Mouse (Mus musculus) MEL (cell line): ENCODE measurements around the gene Tiam1.

Source experiments
- CTCF ChIP-seq, 3 experiments: IDR thresholded peaks in 2 of 3; conservative IDR thresholded peaks in 1 of 3; 2 replicates each; pipeline ENCODE4 v1.5.1; 2011 to 2012; ENCODE audit warnings: low read length in 3 of 3, low read depth in 2 of 3, mild to moderate bottlenecking in 2 of 3, improper control_type of control experiment in 1 of 3, inconsistent platforms in 1 of 3, mixed read lengths in 1 of 3, moderate library complexity in 1 of 3; ENCODE audit not compliant: control insufficient read depth in 1 of 3, insufficient read depth in 1 of 3, poor library complexity in 1 of 3, severe bottlenecking in 1 of 3
- HCFC1 ChIP-seq: IDR thresholded peaks from 2 replicates; pipeline ENCODE4 v1.6.1; 2012; ENCODE audit warnings: low read depth, mild to moderate bottlenecking, inconsistent platforms, low read length, improper control_type of control experiment, moderate library complexity
- POLR2A ChIP-seq, 2 experiments: IDR thresholded peaks; 2 replicates each; pipeline ENCODE4 v1.6.1; 2011 to 2012; ENCODE audit warnings: low read length in 2 of 2, mild to moderate bottlenecking in 2 of 2, control low read depth in 1 of 2, improper control_type of control experiment in 1 of 2, low read depth in 1 of 2, moderate library complexity in 1 of 2; ENCODE audit not compliant: control insufficient read depth in 1 of 2, insufficient read depth in 1 of 2, poor library complexity in 1 of 2
- USF2 ChIP-seq, 2 experiments: IDR thresholded peaks; 2 replicates each; pipeline ENCODE4 v1.6.1; 2011 to 2012; ENCODE audit warnings: improper control_type of control experiment in 2 of 2, low read length in 2 of 2, borderline replicate concordance in 1 of 2, inconsistent platforms in 1 of 2, low read depth in 1 of 2, mild to moderate bottlenecking in 1 of 2; ENCODE audit not compliant: insufficient read depth in 1 of 2
- ZNF384 ChIP-seq: IDR thresholded peaks from 2 replicates; pipeline ENCODE4 v1.6.1; 2012; ENCODE audit warnings: low read depth, mild to moderate bottlenecking, inconsistent platforms, low read length, improper control_type of control experiment

- no peak for TF ChIP-seq ZNF384
- TF ChIP-seq HCFC1: no peak
- TF ChIP-seq POLR2A (IDR thresholded peaks at IDR 0.05; ENCODE audit: control insufficient read depth in 1 of 2, insufficient read depth in 1 of 2, low read depth in 1 of 2, low read length in 2 of 2, poor library complexity in 1 of 2): no peak
- TF ChIP-seq USF2 (IDR thresholded peaks at IDR 0.05; ENCODE audit: borderline replicate concordance in 1 of 2, insufficient read depth in 1 of 2, low read depth in 1 of 2, low read length in 2 of 2): no peak
- peak; percentile 66 to 87 (median 76) for TF ChIP-seq CTCF (IDR thresholded peaks at IDR 0.05 in 2 of 3, conservative IDR thresholded peaks at IDR 0.05 in 1 of 3; ENCODE audit: control insufficient read depth in 1 of 3, insufficient read depth in 1 of 3, low read depth in 2 of 3, low read length in 3 of 3, poor library complexity in 1 of 3, severe bottlenecking in 1 of 3)
Measured at GRCm38 (mm10) chr16:89896392-89896791, 247.2 kb downstream of the Tiam1 start.
